Mouse (Mus musculus) MEL (cell line): Measurements from ENCODE around the gene Rdh16f1.

Experiments used
- BHLHE40 ChIP-seq: IDR thresholded peaks from 2 replicates; pipeline ENCODE4 v1.6.1; 2012; ENCODE audit warnings: low read depth, mild to moderate bottlenecking, inconsistent platforms, low read length, improper control_type of control experiment, borderline replicate concordance
- CTCF ChIP-seq, 3 experiments: IDR thresholded peaks in 2 of 3; conservative IDR thresholded peaks in 1 of 3; 2 replicates each; pipeline ENCODE4 v1.5.1; 2011 to 2012; ENCODE audit warnings: low read length in 3 of 3, low read depth in 2 of 3, mild to moderate bottlenecking in 2 of 3, improper control_type of control experiment in 1 of 3, inconsistent platforms in 1 of 3, mixed read lengths in 1 of 3, moderate library complexity in 1 of 3; ENCODE audit not compliant: control insufficient read depth in 1 of 3, insufficient read depth in 1 of 3, poor library complexity in 1 of 3, severe bottlenecking in 1 of 3
- EP300 ChIP-seq, 2 experiments: IDR thresholded peaks; 2 replicates each; pipeline ENCODE4 v1.6.1; 2011; ENCODE audit warnings: improper control_type of control experiment in 2 of 2, low read length in 2 of 2, low read depth in 1 of 2, mild to moderate bottlenecking in 1 of 2
- GATA1 ChIP-seq: IDR thresholded peaks from 2 replicates; pipeline ENCODE4 v1.6.1; 2011; ENCODE audit warnings: low read depth, low read length, improper control_type of control experiment
- MAX ChIP-seq: IDR thresholded peaks from 2 replicates; pipeline ENCODE4 v1.6.1; 2011; ENCODE audit warnings: low read length, improper control_type of control experiment
- MAZ ChIP-seq: IDR thresholded peaks from 2 replicates; pipeline ENCODE4 v1.6.1; 2012; ENCODE audit warnings: low read depth, mild to moderate bottlenecking, inconsistent platforms, low read length, improper control_type of control experiment
- NELFE ChIP-seq: IDR thresholded peaks from 2 replicates; pipeline ENCODE4 v1.6.1; 2011; ENCODE audit warnings: low read depth, low read length, improper control_type of control experiment
- POLR2A ChIP-seq, 2 experiments: IDR thresholded peaks; 2 replicates each; pipeline ENCODE4 v1.6.1; 2011 to 2012; ENCODE audit warnings: low read length in 2 of 2, mild to moderate bottlenecking in 2 of 2, control low read depth in 1 of 2, improper control_type of control experiment in 1 of 2, low read depth in 1 of 2, moderate library complexity in 1 of 2; ENCODE audit not compliant: control insufficient read depth in 1 of 2, insufficient read depth in 1 of 2, poor library complexity in 1 of 2
- RAD21 ChIP-seq: IDR thresholded peaks from 2 replicates; pipeline ENCODE4 v1.6.1; 2011; ENCODE audit warnings: mild to moderate bottlenecking, low read depth, low read length, improper control_type of control experiment
- TAL1 ChIP-seq: IDR thresholded peaks from 2 replicates; pipeline ENCODE4 v1.6.1; 2012; ENCODE audit warnings: mild to moderate bottlenecking, inconsistent platforms, low read length, moderate library complexity, mixed read lengths
- TCF12 ChIP-seq: IDR thresholded peaks from 2 replicates; pipeline ENCODE4 v1.6.1; 2014; ENCODE audit warnings: low read depth, mild to moderate bottlenecking, inconsistent platforms, low read length, improper control_type of control experiment, moderate library complexity
- UBTF ChIP-seq: IDR thresholded peaks from 2 replicates; pipeline ENCODE4 v1.6.1; 2012; ENCODE audit warnings: low read depth, mild to moderate bottlenecking, inconsistent platforms, low read length, improper control_type of control experiment, moderate library complexity, borderline replicate concordance; ENCODE audit not compliant: insufficient read depth
- USF1 ChIP-seq: IDR thresholded peaks from 2 replicates; pipeline ENCODE4 v1.6.1; 2014; ENCODE audit warnings: low read depth, mild to moderate bottlenecking, inconsistent platforms, low read length, improper control_type of control experiment, moderate library complexity
- ZC3H11A ChIP-seq: IDR thresholded peaks from 2 replicates; pipeline ENCODE4 v1.6.1; 2012; ENCODE audit warnings: low read depth, mild to moderate bottlenecking, inconsistent platforms, low read length, improper control_type of control experiment

DNA sequence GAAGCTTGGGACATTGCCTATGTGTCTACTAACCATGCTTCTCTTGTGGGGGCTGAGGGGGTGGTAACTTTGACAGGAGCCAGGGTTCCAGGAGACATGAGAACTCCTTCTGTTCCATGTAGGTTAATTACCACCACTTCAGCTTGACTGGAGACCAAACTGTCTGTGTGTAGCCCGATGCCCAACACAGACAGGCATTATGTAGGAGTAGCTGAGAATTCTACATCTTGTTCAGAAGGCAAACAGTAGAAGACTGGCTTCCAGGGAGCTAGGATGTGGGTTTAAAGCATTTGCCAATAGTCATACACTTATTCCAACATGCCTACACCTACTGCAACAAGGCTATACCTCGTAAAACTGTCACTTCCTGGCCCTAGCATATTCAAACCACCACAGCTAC lies 79.0 kb downstream of the Rdh16f1 start:
- TF ChIP-seq GATA1 (no peak), MAZ (no peak), RAD21 (no peak), ZC3H11A (no peak), TCF12 (no peak), CTCF (IDR thresholded peaks at IDR 0.05 in 2 of 3, conservative IDR thresholded peaks at IDR 0.05 in 1 of 3; ENCODE audit: control insufficient read depth in 1 of 3, insufficient read depth in 1 of 3, low read depth in 2 of 3, low read length in 3 of 3, poor library complexity in 1 of 3, severe bottlenecking in 1 of 3) (no peak), USF1 (no peak), EP300 (IDR thresholded peaks at IDR 0.05; ENCODE audit: low read depth in 1 of 2, low read length in 2 of 2) (no peak), POLR2A (IDR thresholded peaks at IDR 0.05; ENCODE audit: control insufficient read depth in 1 of 2, insufficient read depth in 1 of 2, low read depth in 1 of 2, low read length in 2 of 2, poor library complexity in 1 of 2) (no peak), BHLHE40 (no peak), NELFE (no peak), UBTF (no peak), MAX (no peak), TAL1 (no peak)
